Mouse (Mus musculus): ENCODE data around the gene Mpzl1.

- TF ChIP-seq POLR2A (IDR thresholded peaks at IDR 0.05; ENCODE audit: borderline replicate concordance, control insufficient read depth, low read depth, low read length), result no peak; the same call in 1 of the 2 replicates
- peak; percentile 99 for TF ChIP-seq CTCF (IDR thresholded peaks at IDR 0.05; ENCODE audit: control insufficient read depth, insufficient read depth, low read length)
Observed at GRCm38 (mm10) chr1:165583529-165584184, 50.7 kb downstream of the Mpzl1 start.
